Mouse (Mus musculus) fat pad, adult 2 months (tissue): ENCODE measurements around the gene Krcc1.
"Not testable (repeated sequence)": the region's sequence is repeated elsewhere in the genome, so short reads cannot be mapped to it uniquely, and the experiment has no call there.

Source experiments
- DNase-seq: peaks from one replicate; pipeline ENCODE4 v3.0.0-alpha.2; 2011; ENCODE audit warnings: low read depth, low spot score; ENCODE audit errors: extremely low read depth

The Krcc1 gene

DNA sequence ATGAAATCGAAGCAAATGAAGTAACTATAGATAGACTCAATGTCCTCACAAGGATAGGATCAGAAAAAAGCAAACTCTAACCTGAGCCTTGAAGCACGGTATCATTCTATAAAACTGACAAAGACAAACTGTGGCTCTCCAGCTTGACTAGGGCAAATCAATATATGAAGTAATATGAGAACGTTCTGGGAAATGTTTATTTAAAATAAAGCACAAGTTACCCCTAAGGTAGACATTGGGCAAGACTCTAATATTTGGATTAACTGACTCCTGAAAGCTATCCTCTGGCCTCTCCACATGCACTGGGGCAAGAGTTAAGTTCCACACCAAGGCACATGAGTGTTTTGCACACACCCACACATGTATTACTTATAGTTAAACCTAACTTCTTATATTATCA is 10.4 kb upstream of the Krcc1 start:
- no peak for DNase-seq

DNA sequence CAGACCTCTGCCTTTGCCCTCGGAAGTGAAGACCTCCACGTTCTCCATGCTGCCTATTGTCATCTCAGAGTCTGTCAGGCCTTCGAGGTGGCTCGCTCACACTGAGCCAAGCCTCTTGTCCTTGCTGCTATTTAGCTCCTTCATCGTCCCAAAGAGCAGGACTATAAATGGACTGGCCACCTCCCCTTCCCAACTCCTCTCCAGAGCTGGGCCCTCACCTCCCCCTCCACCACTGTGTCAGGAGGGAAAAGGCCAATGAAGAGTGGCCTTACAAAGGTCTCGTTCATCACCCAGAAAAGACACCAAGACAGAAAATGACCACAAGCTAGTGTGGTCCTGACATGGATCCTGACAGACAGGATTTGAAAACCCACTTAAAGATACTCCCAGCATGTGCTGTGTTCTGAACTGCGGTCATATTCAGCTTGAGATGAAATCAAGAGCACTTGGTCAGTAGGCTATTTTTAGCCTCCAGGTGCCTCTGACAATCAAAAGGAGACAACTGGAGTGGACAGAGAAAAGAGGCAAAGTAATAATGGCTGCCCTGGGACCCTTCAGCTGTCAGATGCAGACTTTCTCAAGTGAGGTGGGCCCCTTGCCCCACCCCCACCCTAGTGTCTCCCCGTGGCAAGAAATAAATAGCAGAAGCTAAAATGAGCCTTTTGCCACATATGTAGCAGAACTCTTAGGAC is 9.2 kb upstream of the Krcc1 start:
- DNase-seq, result no peak

DNA sequence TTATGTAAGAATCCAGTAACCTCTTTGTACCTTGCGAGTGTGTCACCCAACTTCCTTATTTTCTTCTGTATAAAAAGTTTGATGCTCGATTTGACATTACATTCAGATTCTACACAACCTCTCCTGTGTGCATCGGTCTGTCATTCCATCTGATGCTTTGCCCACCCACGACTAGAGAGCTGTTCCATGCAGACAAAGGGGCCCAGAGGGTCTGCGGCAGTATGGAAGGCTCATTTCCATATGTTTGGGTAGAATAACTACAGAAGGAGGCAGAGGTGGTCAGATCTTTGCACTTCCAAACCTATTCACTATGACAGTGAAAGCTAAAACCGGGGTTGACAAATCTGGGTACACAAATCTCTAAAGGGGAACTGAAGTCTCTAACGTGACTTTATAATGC is 3.9 kb upstream of the Krcc1 start:
- not testable (repeated sequence) for DNase-seq

DNA sequence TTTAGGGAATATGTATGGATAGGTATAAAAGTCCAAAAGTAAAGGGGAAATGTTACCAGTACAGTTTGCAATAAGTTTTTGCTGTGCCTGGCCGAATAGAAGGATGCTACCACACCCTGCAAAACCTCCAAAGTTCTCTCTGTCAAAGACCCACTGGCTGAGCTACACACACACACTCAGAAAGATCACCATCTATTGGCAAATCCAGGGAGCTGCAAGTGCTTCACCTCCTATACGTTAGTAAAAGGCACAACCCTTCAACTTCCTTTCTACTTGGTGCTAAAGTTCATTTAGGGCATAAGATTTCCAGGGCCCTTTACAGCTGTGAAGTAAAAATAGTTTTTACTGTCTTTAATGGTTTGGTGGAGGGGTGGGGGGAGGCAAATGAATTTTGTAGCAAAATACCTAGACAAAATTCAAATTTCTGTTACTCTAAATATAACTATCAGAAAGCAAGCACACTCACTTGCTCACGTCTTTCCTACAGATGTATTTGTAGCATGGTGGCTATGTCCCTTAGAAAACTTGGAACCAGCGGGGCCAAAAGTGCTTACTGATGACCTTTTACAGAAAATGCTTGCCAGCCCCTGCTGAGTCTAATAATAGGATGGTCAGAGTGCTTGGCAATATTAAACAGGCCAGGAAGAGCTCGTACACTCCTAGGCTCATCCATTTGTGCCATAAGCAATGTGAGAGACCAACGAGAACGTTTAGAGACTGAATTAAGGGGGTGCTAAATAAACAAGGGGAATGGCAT is 2.4 kb upstream of the Krcc1 start:
- DNase-seq, result no peak

DNA sequence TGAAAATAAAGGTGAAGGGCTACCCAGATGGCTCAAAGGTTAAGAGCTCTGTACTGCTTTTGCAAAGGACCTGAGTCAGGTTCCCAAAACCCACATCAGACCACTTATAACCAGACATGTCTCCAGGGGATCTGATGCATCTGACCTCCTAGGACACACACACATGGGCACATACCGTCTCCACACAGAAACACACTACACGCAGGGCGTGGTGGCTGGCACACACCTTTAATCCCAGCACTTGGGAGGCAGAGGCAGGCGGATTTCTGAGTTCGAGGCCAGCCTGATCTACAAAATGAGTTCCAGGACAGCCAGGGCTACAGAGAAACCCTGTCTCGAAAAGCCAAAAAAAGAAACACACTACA is 1.8 kb upstream of the Krcc1 start:
- not testable (repeated sequence) for DNase-seq

DNA sequence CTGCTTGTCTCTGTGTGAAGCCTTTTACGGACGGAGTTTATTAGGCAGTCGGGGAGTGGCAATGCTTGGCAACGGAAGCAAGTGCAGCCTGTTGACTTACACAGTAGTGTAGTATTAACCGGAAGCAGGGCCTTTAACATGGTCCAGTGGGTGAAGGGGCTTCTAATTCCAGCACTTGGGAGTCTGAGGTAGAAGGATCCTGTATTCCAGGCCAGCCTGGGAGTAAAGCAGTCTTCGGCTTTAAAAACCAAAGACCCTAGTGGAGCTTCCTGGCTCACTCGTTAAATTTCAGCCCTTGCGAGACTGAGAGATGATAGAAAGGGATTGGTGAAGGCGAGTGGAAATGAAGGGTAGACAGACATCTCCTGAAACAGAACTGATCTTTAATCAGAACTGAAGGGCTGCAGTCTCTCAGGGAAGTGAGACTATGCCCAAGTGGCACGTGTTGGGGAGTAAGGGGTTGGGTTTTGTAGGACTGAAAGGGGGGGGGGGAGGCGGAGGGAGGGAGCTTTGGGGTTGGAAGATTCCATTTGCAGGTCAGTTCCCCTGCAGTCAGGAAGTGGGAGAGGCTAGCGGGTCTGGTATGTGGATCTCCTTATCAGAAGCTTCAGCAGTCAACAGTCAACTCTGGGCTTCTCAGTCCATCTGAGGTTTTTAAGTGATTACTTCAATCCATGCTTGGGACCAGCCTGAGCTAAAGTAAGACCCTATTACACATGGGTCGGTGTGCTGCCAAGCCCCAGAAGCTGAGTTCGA is 998 bp upstream of the Krcc1 start:
- no peak for DNase-seq

DNA sequence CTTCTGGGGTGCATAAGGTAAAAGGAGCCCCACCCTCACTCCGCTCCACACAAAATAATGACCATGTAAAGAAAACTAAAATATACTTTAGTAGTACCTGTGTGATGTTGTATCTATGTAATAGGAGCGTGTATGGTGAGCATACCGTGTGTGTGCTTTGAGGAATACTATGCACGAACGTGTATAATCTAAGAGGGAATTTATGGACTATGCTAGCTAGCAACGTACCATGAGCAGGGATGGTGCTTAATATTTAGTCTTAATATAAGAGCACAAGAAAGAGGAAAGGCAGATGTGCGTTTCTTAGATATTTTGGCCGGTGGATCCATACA is 454 bp upstream of the Krcc1 start:
- DNase-seq, result no peak

DNA sequence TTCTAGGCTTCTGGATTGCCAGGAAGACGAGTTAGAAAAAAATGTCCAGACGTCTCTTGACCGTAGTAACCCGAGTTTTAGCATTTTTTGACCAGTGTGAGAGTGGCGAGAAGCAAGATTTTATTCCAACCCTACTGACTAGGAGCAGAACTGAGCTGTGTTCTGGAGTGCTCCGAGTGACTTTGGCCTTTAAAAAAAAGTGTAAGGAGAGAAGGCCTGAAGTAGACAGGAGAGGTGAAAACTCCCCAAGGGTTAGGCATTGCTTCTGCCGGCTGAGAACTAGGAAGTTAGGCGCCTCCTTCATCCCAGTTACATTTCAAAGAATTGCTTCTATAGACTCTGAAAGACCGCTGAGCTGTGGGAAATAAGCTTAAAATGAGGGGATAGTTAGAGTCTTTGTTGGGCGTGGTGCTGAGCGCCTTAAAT is 852 bp downstream of the Krcc1 start:
- no peak for DNase-seq

DNA sequence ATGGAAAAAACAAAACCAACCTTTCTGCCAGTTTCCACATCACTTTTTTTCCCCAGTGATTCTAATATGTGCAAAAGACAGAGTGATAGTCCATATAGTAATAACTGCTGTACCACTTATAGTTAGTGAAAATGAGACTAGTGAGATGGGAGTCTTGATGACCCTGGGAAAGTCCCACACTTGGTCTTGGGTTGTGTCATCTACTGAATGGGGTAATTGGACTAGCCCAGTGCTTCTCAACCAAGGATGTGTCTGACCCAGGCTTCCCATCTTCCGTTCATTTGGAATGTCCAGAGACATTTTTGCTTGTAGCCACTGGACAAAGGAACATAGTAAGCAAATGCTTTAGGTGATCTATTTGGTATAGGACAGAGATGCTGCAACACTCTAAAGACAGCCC is 2.2 kb downstream of the Krcc1 start:
- DNase-seq, result no peak

DNA sequence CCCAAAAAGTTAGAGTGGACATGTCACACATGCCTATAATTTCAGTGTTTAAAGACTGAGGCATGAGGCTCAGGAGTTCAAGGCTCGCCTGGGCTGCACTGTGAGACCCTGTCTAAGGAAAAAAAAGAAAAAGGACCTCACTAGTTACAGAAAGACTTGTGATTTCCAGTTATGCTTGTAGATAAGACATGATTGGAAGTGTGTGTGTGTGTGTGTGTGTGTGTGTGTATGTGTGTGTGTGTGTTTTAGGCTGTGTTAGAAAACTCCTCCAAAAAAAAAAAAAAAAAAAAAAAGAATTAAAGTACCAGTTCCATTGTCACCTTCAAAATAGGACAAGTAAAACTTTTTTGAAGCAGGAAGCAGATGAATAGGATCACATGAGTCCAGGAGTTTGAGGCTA is 3.1 kb downstream of the Krcc1 start:
- no peak for DNase-seq

DNA sequence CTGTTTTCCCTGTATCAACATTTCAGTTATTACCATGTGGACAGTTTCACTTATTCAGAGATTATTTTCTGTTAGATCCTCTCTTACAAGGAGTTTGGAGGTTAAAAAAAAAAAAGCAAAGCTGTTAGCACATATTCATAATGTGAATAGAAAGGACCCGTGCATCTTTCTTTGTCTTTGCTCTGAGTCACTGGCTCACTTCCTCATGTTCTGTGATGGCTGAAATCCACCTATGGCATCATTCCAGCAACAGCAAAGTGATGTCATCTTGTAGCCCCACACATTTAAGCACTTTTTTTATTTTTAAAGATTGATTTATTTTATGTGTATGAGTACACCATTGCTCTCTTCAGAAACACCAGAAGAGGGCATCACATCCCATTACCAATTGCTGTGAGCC is 7.9 kb downstream of the Krcc1 start:
- DNase-seq, result no peak

DNA sequence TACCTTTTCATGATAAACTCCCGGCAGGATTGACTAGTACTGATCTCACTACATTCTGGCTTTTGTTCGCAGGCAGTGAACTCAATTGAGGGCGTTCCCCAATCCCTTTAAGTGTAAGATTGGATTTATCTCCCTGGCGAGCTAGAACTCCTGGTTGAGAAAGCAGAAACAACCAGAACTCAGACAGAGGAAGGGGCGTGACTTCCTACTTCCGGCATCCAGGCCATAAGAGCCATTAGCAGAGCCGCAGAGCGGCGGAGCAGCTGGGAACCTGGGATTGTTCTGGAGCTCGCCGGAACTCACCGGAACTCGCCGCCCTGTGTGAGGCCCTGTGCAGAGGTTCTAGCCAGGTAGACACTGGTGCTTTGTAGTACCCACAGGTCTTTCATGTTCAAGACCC is 22.0 kb downstream of the Krcc1 start:
- DNase-seq, result no peak

DNA sequence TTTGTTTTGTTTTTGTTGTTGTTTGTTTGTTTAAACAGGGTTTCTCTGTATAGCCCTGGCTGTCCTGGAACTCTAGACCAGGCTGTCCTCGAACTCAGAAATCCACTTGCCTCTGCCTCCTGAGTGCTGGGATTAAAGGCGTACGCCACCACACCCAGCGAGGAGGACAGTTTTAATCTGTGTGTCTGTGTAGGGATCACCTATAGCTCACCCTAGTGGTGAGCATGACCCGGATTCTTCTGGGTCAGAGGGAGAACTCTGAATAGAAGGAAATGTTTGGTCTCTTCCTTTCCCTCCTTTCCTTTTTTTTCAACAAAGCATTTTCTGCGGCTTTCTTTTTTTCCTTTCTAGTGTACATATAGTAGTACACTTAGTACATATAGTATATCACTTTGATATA is 23.8 kb downstream of the Krcc1 start:
- DNase-seq, result no peak

DNA sequence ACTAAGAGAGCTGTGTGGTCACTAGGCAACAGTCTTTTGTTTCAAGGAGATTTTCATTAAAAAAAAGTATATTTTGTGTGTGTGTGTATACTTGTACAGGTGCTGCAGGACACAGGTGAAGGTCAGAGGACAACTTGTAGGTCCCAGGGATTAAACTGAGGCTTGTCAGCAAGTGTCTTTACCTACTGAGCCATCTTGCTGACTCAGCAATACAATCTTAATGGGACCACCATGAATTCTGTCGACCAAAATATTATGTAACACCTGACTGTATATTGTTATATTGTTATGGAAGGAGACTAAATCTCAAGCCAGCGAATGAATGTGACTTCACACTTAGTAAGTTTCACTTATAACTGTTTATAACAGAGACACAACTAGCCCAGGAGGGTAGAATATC is 26.6 kb downstream of the Krcc1 start:
- DNase-seq, result no peak

DNA sequence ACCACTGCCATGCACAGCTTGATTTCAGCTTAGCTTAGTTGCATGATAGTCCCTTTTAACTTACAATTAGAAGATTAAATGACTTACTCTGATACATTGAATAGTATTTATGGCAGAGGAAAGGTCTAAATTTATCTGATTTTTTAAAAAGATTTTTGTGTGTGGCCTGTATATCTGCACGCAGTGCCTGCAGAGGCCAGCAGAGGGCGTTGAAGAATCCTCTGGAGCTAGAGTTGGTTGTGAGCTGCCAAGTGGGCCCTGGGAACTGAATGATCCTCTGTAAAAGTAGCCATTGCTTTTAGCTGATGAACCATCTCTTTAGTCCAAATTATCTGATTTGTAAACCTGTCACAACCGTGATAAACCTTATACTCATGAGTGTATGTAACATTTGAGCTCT is 27.3 kb downstream of the Krcc1 start:
- DNase-seq, result no peak

DNA sequence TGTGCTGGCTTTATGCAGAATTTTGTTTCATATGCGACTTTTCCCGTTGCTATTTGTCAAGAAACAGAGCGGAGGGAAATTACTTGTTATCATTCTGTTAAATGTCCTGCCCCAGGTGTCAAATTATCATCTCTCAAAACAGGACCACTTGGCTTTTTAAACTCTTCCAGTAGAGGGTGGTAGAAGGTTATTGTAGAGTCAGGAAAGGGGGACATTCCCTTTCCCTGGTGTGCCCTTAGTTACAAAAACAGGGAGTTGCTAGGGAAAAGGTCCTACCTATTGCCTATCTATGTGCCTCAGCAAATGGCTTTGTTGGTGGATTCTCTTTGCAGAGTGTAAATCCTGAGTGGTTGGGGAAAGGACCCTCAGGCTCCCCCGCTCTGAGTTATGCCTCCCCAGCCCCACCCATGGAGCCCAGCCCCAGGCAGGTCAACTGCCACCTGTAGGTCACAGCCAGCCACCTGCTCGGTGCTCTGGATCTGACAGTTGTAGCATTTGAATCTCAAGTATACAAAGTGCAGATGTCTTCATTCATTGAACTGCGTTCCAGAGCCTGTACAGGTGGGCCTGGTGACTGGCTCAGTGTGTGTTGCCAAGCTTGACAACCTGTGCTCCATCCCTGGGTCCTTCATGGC is 30.7 kb downstream of the Krcc1 start:
- no peak for DNase-seq

DNA sequence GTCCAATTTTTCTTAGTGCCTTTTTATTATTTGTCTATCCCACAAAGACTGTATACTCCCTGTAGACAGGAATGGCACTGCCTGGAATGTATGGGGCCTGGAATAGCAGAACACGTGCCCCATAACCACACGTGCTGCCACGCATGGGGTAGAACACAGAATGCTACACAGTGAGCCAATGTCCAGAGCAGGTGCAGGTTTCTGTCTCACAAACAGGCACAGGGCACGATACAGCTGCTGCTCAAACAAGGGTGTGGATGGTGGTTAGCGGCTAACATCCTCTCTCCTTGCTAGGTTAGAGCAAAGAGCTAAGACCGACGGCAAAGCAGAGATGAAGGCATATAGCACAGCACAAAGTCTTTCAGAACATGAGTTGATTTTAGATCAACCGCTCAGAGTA is 36.0 kb downstream of the Krcc1 start:
- DNase-seq, result no peak

DNA sequence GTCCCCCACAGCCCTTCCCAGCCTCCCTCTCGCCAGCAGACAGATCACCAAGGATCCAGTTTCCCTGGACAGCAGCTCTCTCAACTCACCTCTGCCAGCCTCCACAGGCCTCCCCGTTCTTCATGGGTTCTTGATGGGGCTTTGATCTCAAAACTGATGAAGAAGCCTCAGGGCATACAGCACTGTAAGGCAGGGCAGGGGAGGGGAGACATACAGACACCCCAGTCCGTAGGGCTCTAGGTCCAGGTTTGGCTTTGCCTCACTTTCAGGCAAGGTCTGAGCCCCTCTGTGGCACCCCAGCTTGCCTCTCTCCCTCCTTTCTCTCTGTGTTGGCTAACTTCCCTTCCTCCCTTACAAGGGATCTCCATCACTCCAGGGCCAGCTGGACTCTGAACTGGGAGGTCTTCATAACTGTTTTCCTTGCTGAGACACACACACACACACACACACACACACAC is 50.4 kb downstream of the Krcc1 start, which contains the start of gene Smyd1:
Smyd1 (minus strand) TSS at position 408 of the 458 bp plus-strand sequence.
- no peak for DNase-seq

DNA sequence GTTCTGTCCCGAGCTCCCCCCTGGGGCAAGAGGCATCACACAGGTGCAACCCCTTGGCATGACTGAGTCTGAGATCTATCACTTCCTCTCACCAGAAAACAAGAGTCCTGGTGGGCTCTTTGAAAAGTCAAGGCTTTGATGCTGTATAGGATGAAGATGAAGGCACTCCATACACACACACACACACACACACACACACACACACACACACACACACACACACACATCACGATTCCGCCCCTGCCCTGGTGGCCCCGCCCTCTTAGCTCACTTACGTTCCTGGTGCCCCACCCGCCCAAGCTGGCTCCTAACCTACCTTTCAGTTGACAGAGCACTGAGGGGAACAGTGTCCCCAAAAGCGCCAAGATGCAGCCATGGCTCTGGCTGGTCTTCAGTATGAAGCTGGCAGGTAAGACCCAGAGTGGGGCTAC is 51.0 kb downstream of the Krcc1 start, which contains the start of gene Cd8b1:
Cd8b1 (plus strand) TSS at position 298 of the 431 bp plus-strand sequence.
- DNase-seq, result no peak

DNA sequence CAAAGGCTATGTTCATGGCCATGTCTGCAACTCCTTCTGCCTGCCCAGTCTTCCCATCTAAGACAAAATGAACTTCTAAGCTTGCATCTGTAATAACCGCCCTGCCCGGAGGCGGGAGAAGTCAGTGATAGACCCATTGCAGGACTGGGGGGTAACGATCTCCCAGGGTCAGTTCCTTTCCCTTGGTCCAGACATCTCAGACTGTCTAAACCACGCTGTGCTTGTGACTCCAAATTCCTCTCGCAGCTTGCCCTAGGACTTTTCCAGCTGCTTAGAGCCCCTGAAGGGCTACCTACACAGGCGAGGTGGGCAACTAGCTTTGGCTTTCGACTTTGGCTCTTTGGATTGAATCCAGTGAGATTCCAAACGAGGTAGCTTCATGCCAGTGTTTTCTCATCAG is 53.3 kb downstream of the Krcc1 start:
- no peak for DNase-seq

DNA sequence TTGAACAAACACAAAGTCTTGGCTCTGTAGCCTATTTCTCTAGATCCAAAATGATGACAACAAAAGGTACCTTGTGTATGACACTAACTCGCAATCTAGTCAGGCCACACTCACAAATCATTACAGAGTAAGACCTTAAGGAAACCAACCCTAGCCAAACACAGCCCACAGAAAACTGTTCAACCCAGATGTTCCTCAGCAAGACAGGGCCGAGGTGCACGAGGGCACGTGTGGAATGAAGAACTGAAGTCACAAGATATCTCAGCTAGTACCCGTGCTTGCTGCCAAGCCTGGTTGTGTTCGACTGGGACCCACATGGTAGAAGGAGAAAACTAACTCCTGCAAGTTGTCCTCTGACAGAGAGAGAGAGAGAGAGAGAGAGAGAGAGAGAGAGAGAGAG is 58.4 kb downstream of the Krcc1 start:
- DNase-seq, result no peak
